Mouse (Mus musculus): ENCODE results near the gene Olfr1290.

- TF ChIP-seq POLR2A (IDR thresholded peaks at IDR 0.05; ENCODE audit: insufficient read depth, low read depth, low read length) (no peak), CTCF (IDR thresholded peaks at IDR 0.05; ENCODE audit: insufficient read depth, low read depth, low read length) (no peak)
Measured at GRCm38 (mm10) chr2:111473801-111474200, 19.8 kb downstream of the Olfr1290 start, which contains the start of gene Olfr1288.
